Mouse (Mus musculus): ENCODE measurements at regions not wholly inside any gene's neighbourhood (a gene's known extent, or its start where the extent isn't known, plus 50 kb on each side); places are given as distances from the start of the nearest gene placed in this dataset.
"Not testable (repeated sequence)": the region's sequence is repeated elsewhere in the genome, so short reads cannot be mapped to it uniquely, and the experiment has no call there.

- intact Hi-C loops (cut with DNase I): no loop called here
- no peak for DNase-seq (ENCODE audit: low spot score in 2 of 2)
Measured at GRCm38 (mm10) chrX:70606349-70606748, 129.4 kb upstream of the Tmem185a start.

- DNase-seq (ENCODE audit: low spot score in 2 of 2): peak in 1 of 2 experiments; percentile 24
- intact Hi-C loops (cut with DNase I): loop anchor here (5.0 kb wide), 1 partner anchor 470 kb away; the partner anchor contains the start of gene Mamld1
Measured at GRCm38 (mm10) chrX:70582344-70582743, 105.4 kb upstream of the Tmem185a start.

- intact Hi-C loops (cut with DNase I): loop anchor here (5.0 kb wide), 1 partner anchor 472 kb away; the partner anchor contains the start of gene Mamld1
- DNase-seq (ENCODE audit: low spot score in 2 of 2): no peak
Measured at GRCm38 (mm10) chrX:70580171-70580570, 103.2 kb upstream of the Tmem185a start.

- DNase-seq (ENCODE audit: low spot score in 2 of 2); intact Hi-C loops (cut with DNase I): not testable (repeated sequence)
Measured at GRCm38 (mm10) chrX:70574243-70574642, 97.3 kb upstream of the Tmem185a start.

- intact Hi-C loops (cut with DNase I); DNase-seq (ENCODE audit: low spot score in 2 of 2): not testable (repeated sequence)
Measured at GRCm38 (mm10) chrX:70570586-70570985, 93.6 kb upstream of the Tmem185a start.

GRCm38 (mm10) chrX:70569339-70569979 lies 92.5 kb upstream of the Tmem185a start:
- not testable (repeated sequence) for DNase-seq (ENCODE audit: low spot score in 2 of 2)
- intact Hi-C loops (cut with DNase I): loop anchor here (5.0 to 10.0 kb wide), 2 partner anchors 187 to 205 kb away; partner anchors contain the start of gene Ids

Data from left cerebral cortex, postnatal 36 days (tissue).